10 mouse cellular contexts compared by ENCODE assay signal in the genomic region with DNA sequence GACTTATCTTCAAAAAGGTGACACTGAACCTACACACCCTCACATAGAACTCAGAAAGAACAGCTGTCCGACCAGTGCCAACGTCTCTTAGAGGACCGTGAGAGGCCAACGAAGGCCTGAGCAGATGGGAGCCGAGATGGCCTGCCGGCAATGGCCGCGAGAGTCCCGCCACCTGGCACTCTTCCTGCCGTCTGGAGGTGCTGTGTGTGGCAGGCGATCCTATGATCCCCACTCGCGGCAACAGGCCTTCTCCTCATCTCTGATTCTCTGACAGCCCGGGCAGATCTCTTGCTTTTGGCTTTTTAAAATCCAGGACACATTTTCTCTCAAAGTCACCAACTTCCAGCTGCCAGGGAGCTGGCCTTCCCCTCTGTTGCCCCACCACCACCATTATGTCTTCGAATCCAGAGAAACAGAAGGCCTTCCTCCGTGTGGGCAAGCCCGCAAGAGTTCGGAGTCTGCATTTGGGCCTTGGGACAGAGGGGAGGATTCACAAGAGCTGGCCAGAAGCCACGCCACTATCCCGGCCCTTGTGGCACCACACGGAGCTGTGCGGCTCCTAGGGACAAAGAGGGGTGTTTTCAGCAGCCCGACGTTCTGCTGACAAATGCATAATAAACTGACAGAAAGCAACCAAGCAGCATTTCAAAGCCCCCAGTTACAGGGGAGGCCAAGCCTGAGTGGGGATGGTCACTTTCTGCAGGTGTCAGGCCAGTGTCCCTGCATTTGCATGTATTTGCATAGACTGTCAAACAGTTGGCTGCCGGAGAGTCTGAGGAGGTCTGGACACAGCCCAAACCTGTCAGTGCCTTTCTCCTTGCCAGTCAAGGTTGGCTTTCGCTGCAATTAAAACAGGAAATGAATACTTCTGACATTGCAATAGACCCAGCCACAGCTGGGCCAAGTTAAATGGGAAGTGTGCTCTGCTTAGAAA. TPM values are rescaled to one million over a fixed set of nuclear protein-coding genes. Genes with fewer than 3 reads are reported as not detected.
A peak's percentile ranks its signal among the peaks of the same experiment; 100 is the strongest.
DNase-seq lines count a peak whose midpoint lies in the region; ATAC-seq lines count a peak whose summit lies in the region.
"Had no signal": no experiment of that assay in that cellular context is flagged by ENCODE, and none has a peak within 500 bp of the region (broad histone marks: within the 10 kb centered on the region; RNA-seq: fewer than 3 reads in every experiment).

No protein-coding gene starts in this region.

- no peak overlapping the region for H3K9ac ChIP-seq in midbrain, embryonic 11.5 days (ENCODE audit: low read length)
- no peak overlapping the region for H3K9ac ChIP-seq in neural tube, embryonic 15.5 days (replicated peaks)
- H3K9ac ChIP-seq in intestine, embryonic 15.5 days, result no peak overlapping the region

- H3K4me1 ChIP-seq in midbrain, embryonic 11.5 days (ENCODE audit: control insufficient read depth, insufficient read depth, low read length), result peaks cover 30% of the 10 kb centered on the region
- peaks cover 60% of the 10 kb centered on the region for H3K4me1 ChIP-seq in midbrain, embryonic 10.5 days
- H3K4me1 ChIP-seq in neural tube, embryonic 15.5 days, result peaks cover 14% of the 10 kb centered on the region; the same call in 1 of the 2 replicates
- H3K4me1 ChIP-seq in intestine, embryonic 15.5 days (replicated peaks), result no peaks in the 10 kb centered on the region
- 0 out of 2 replicates have a peak, but pooled peaks cover 3% of the 10 kb centered on the region for H3K4me1 ChIP-seq in limb, embryonic 10.5 days

- no peaks in the 10 kb centered on the region for H3K9me3 ChIP-seq in midbrain, embryonic 11.5 days (ENCODE audit: control insufficient read depth, low read length)
- H3K9me3 ChIP-seq in midbrain, embryonic 10.5 days (replicated peaks), result no peaks in the 10 kb centered on the region
- no peaks in the 10 kb centered on the region for H3K9me3 ChIP-seq in neural tube, embryonic 15.5 days (replicated peaks)
- no peaks in the 10 kb centered on the region for H3K9me3 ChIP-seq in intestine, embryonic 15.5 days
- H3K9me3 ChIP-seq in limb, embryonic 10.5 days (replicated peaks), result no peaks in the 10 kb centered on the region

- no peak overlapping the region for H3K4me3 ChIP-seq in midbrain, embryonic 11.5 days (ENCODE audit: low read depth, low read length)
- no peak overlapping the region for H3K4me3 ChIP-seq in midbrain, embryonic 10.5 days
- no peak overlapping the region for H3K4me3 ChIP-seq in neural tube, embryonic 15.5 days (replicated peaks)
- no peak overlapping the region for H3K4me3 ChIP-seq in intestine, embryonic 15.5 days (replicated peaks)
- H3K4me3 ChIP-seq in limb, embryonic 10.5 days, result no peak overlapping the region

- ATAC-seq in midbrain, embryonic 11.5 days (ENCODE audit: low FRiP score), result no peak
- peak; percentile 76 for ATAC-seq in neural tube, embryonic 15.5 days (ENCODE audit: low FRiP score)
- ATAC-seq in intestine, embryonic 15.5 days, result no peak

- no peaks in the 10 kb centered on the region for H3K36me3 ChIP-seq in midbrain, embryonic 11.5 days (ENCODE audit: control insufficient read depth, insufficient read depth, low read length)
- no peaks in the 10 kb centered on the region for H3K36me3 ChIP-seq in midbrain, embryonic 10.5 days
- H3K36me3 ChIP-seq in neural tube, embryonic 15.5 days, result no peaks in the 10 kb centered on the region
- no peaks in the 10 kb centered on the region for H3K36me3 ChIP-seq in intestine, embryonic 15.5 days
- H3K36me3 ChIP-seq in limb, embryonic 10.5 days, result no peaks in the 10 kb centered on the region

- H3K27me3 ChIP-seq in midbrain, embryonic 11.5 days (ENCODE audit: control insufficient read depth, insufficient read depth, low read length), result peaks cover 66% of the 10 kb centered on the region
- H3K27me3 ChIP-seq in midbrain, embryonic 10.5 days (ENCODE audit: low read depth, poor library complexity, severe bottlenecking), result peaks cover 100% of the 10 kb centered on the region
- peaks cover 90% of the 10 kb centered on the region for H3K27me3 ChIP-seq in neural tube, embryonic 15.5 days (replicated peaks)
- peaks cover 26% of the 10 kb centered on the region; the same call in 1 of the 2 replicates for H3K27me3 ChIP-seq in intestine, embryonic 15.5 days (replicated peaks)
- H3K27me3 ChIP-seq in limb, embryonic 10.5 days (ENCODE audit: low read depth, poor library complexity, severe bottlenecking), result peaks cover 94% of the 10 kb centered on the region

- WGBS in midbrain, embryonic 11.5 days, result 35% methylated on average over 26 of the region's 26 CpGs
- 41% methylated on average over 26 of the region's 26 CpGs for WGBS in midbrain, embryonic 10.5 days
- 23% methylated on average over 26 of the region's 26 CpGs for WGBS in neural tube, embryonic 15.5 days
- WGBS in intestine, embryonic 15.5 days, result 42% methylated on average over 26 of the region's 26 CpGs
- WGBS in limb, embryonic 10.5 days, result 41% methylated on average over 26 of the region's 26 CpGs

- H3K27ac ChIP-seq in midbrain, embryonic 11.5 days (ENCODE audit: low read depth, low read length), result no peak overlapping the region
- no peak overlapping the region; the same call in 1 of the 2 replicates for H3K27ac ChIP-seq in midbrain, embryonic 10.5 days (replicated peaks)
- peak overlapping the region; percentile 34; the same call in 1 of the 2 replicates for H3K27ac ChIP-seq in neural tube, embryonic 15.5 days (replicated peaks)
- no peak overlapping the region for H3K27ac ChIP-seq in intestine, embryonic 15.5 days
- no peak overlapping the region for H3K27ac ChIP-seq in limb, embryonic 10.5 days
- H3K27ac ChIP-seq: macrophage had no signal

- peak; percentile 89 for DNase-seq in midbrain, embryonic 11.5 days (ENCODE audit: low spot score, missing footprints)
- no peak for DNase-seq in midbrain, embryonic 10.5 days (ENCODE audit: low spot score)
- peak; percentile 56 to 74 for DNase-seq in cerebellum, postnatal 25 days
- DNase-seq in kidney, postnatal 36 days, result peak; percentile 23 to 41
- no peak for DNase-seq in ovary, postnatal 10 days (ENCODE audit: low spot score)
- no peak for DNase-seq in limb, embryonic 10.5 days (ENCODE audit: low spot score)

- H3K4me2 ChIP-seq in midbrain, embryonic 11.5 days, result no peak overlapping the region
- H3K4me2 ChIP-seq in neural tube, embryonic 15.5 days, result no peak overlapping the region
- no peak overlapping the region for H3K4me2 ChIP-seq in intestine, embryonic 15.5 days (replicated peaks)

RNA-seq across cellular contexts. Expression of a gene that starts 34.5 kb away (rescaled TPM):
- polyA plus RNA-seq in midbrain, embryonic 11.5 days (2014; fragmentation: Nextera tagmentation; extraction: Ambion mirVana), result 2.8 and 3.2 TPM in 2 replicates
- 8.8 and 9.7 TPM in 2 replicates for polyA plus RNA-seq in midbrain, embryonic 10.5 days (2016; fragmentation: Nextera tagmentation; extraction: Ambion mirVana)
- polyA plus RNA-seq in neural tube, embryonic 15.5 days (2015; fragmentation: Nextera tagmentation; extraction: Ambion mirVana), result 77.3 and 86.7 TPM in 2 replicates
- polyA plus RNA-seq in intestine, embryonic 15.5 days (2015; fragmentation: Nextera tagmentation; extraction: Ambion mirVana), result 0.13 TPM in 1 of 2 replicates, not detected in the other
- not detected in 2 replicates for polyA plus RNA-seq in limb, embryonic 10.5 days (2016; fragmentation: Nextera tagmentation; extraction: Ambion mirVana)
- polyA plus RNA-seq: heart, embryonic 14.5 days; macrophage had no signal

Comparison
In these comparisons a context has a peak if more than half of its experiments do, and no peak if none do; other contexts are left out.
1. DNase-seq: peak in midbrain, embryonic 11.5 days (single experiment), cerebellum, postnatal 25 days (2 of 2) and kidney, postnatal 36 days (2 of 2); none in midbrain, embryonic 10.5 days (single experiment), ovary, postnatal 10 days (single experiment) and limb, embryonic 10.5 days (single experiment).